Mouse (Mus musculus) hindbrain, embryonic 13.5 days (tissue): ENCODE results near the gene E430018J23Rik. TPM values are rescaled to one million over a fixed set of nuclear protein-coding genes. Genes with fewer than 3 reads are reported as not detected.
"Not testable (repeated sequence)": the region's sequence is repeated elsewhere in the genome, so short reads cannot be mapped to it uniquely, and the experiment has no call there.

Experiments used
- ATAC-seq: fragments of 200-750 bp; cut with Nextera tagmentation; 2 replicates; pipeline ENCODE4 v1.8.0; 2017; ENCODE audit warnings: moderate TSS enrichment; ENCODE audit not compliant: low FRiP score
- H3K27ac ChIP-seq: fragments of 300-500 bp; sonication (generic); 2 replicates; pipeline ENCODE4 v1.5.1; 2015; ENCODE audit warnings: inconsistent platforms, mild to moderate bottlenecking, moderate library complexity
- H3K27me3 ChIP-seq: fragments of 300-500 bp; sonication (generic); 2 replicates; pipeline ENCODE4 v1.6.1; 2015; ENCODE audit warnings: mild to moderate bottlenecking, inconsistent platforms
- H3K36me3 ChIP-seq: fragments of 300-500 bp; sonication (generic); 2 replicates; pipeline ENCODE4 v1.6.1; 2015; ENCODE audit warnings: mild to moderate bottlenecking, inconsistent platforms
- H3K4me1 ChIP-seq: fragments of 300-500 bp; sonication (generic); replicated peaks from 2 replicates; pipeline ENCODE4 v1.6.1; 2015; ENCODE audit warnings: inconsistent platforms
- H3K4me2 ChIP-seq: fragments of 300-500 bp; sonication (generic); 2 replicates; pipeline ENCODE4 v1.6.1; 2015; ENCODE audit warnings: inconsistent platforms, mild to moderate bottlenecking, moderate library complexity
- H3K4me3 ChIP-seq: fragments of 300-500 bp; sonication (generic); 2 replicates; pipeline ENCODE4 v1.5.1; 2015; ENCODE audit warnings: mild to moderate bottlenecking, inconsistent platforms
- H3K9ac ChIP-seq: fragments of 300-500 bp; sonication (generic); 2 replicates; pipeline ENCODE4 v1.6.1; 2015; ENCODE audit warnings: mild to moderate bottlenecking, inconsistent platforms
- H3K9me3 ChIP-seq: fragments of 300-500 bp; sonication (generic); 2 replicates; pipeline ENCODE4 v1.6.1; 2016; ENCODE audit warnings: inconsistent platforms
- WGBS: fragments of 180-500 bp; shearing (Covaris S2); methylation state at CpG from one replicate; pipeline ENCODE4 v1.1.7; 2015; 5-methylcytosine and 5-hydroxymethylcytosine counted together
- polyA plus RNA-seq: library from polyadenylated mRNA; unstranded; fragments of >200 nt; fragmentation: Nextera tagmentation; extraction: Ambion mirVana; gene quantifications from 2 replicates; pipeline ENCODE4 v1.2.1, GENCODE M21; 2015

The E430018J23Rik gene
- polyA plus RNA-seq, 1 experiment from 2014 or later = 7.7 TPM

GRCm38 (mm10) chr7:127371870-127372269 is 21.6 kb downstream of the E430018J23Rik start:
- H3K27me3 ChIP-seq, H3K9ac ChIP-seq, H3K4me2 ChIP-seq, H3K4me1 ChIP-seq, H3K27ac ChIP-seq, H3K4me3 ChIP-seq, ATAC-seq, H3K9me3 ChIP-seq: not testable (repeated sequence)
- WGBS = 83% methylated on average over 3 of the region's 3 CpGs
- peaks cover 18% of the 10 kb centered on the region for H3K36me3 ChIP-seq

- 89% methylated on average over 2 of the region's 2 CpGs for WGBS
- ATAC-seq = no peak
- Histone ChIP-seq H3K27me3 (0 out of 2 replicates have a peak, but pooled peaks cover under 1% of the 10 kb centered on the region), H3K36me3 (peaks cover 18% of the 10 kb centered on the region), H3K4me3 (no peak overlapping the region), H3K4me1 (peaks cover 6% of the 10 kb centered on the region), H3K9me3 (no peaks in the 10 kb centered on the region), H3K4me2 (no peak overlapping the region), H3K9ac (no peak overlapping the region), H3K27ac (no peak overlapping the region)
Measured at GRCm38 (mm10) chr7:127371213-127371612, 22.2 kb downstream of the E430018J23Rik start.

GRCm38 (mm10) chr7:127366249-127366648 is 27.2 kb downstream of the E430018J23Rik start:
- no peak for ATAC-seq
- Histone ChIP-seq H3K9me3 (no peaks in the 10 kb centered on the region), H3K4me2 (no peak overlapping the region), H3K9ac (no peak overlapping the region), H3K27ac (no peak overlapping the region), H3K27me3 (peaks cover 23% of the 10 kb centered on the region), H3K4me3 (no peak overlapping the region), H3K4me1 (peaks cover 10% of the 10 kb centered on the region), H3K36me3 (0 out of 2 replicates have a peak, but pooled peaks cover 2% of the 10 kb centered on the region)
- WGBS = 91% methylated on average over 3 of the region's 3 CpGs

GRCm38 (mm10) chr7:127364166-127364565 is 29.3 kb downstream of the E430018J23Rik start:
- ATAC-seq = no peak
- 55% methylated on average over 4 of the region's 4 CpGs for WGBS

GRCm38 (mm10) chr7:127363475-127363921 is 29.9 kb downstream of the E430018J23Rik start:
- Histone ChIP-seq H3K9ac (peak overlapping the region; percentile 73), H3K9me3 (no peaks in the 10 kb centered on the region), H3K27me3 (peaks cover 35% of the 10 kb centered on the region), H3K4me3 (peak overlapping the region; percentile 42), H3K27ac (peak overlapping the region; percentile 4; the same call in 1 of the 2 replicates), H3K4me1 (peaks cover 10% of the 10 kb centered on the region), H3K4me2 (peak overlapping the region; percentile 76), H3K36me3 (no peaks in the 10 kb centered on the region)
- ATAC-seq = 0 out of 2 replicates have a peak, but pooled peaks have one; percentile 46
- under 1% methylated on average over 24 of the region's 24 CpGs for WGBS

More at GRCm38 (mm10) chr7:127364166-127364565, 29.3 kb downstream of the E430018J23Rik start:
- Histone ChIP-seq H3K4me2 (peak overlapping the region; percentile 76), H3K9me3 (no peaks in the 10 kb centered on the region), H3K4me1 (peaks cover 10% of the 10 kb centered on the region), H3K27ac (no peak overlapping the region; the same call in 1 of the 2 replicates), H3K27me3 (peaks cover 35% of the 10 kb centered on the region), H3K4me3 (peak overlapping the region; percentile 42), H3K9ac (peak overlapping the region; percentile 73; the same call in 1 of the 2 replicates), H3K36me3 (no peaks in the 10 kb centered on the region)

DNA sequence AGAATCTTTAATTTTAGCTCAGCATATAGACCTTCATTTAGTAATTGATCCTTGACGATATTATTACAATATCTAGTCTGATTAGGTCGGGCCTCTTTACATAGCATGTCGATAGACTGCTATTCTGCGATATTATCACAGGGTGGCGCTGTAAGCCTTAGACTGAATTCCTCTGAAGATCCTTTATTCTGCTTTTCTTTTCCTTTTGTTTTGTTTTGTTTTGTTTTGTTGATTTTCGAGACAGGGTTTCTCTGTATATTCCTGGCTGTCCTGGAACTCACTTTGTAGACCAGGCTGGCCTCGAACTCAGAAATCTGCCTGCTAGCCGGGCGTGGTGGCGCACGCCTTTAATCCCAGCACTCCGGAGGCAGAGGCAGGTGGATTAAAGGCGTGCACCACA is 31.0 kb downstream of the E430018J23Rik start:
- ATAC-seq, H3K4me3 ChIP-seq, H3K27ac ChIP-seq, H3K9ac ChIP-seq, H3K9me3 ChIP-seq, H3K36me3 ChIP-seq: not testable (repeated sequence)
- Histone ChIP-seq H3K4me1 (peaks cover 10% of the 10 kb centered on the region), H3K4me2 (peak overlapping the region; percentile 34), H3K27me3 (peaks cover 35% of the 10 kb centered on the region)
- 14% methylated on average over 13 of the region's 13 CpGs for WGBS

DNA sequence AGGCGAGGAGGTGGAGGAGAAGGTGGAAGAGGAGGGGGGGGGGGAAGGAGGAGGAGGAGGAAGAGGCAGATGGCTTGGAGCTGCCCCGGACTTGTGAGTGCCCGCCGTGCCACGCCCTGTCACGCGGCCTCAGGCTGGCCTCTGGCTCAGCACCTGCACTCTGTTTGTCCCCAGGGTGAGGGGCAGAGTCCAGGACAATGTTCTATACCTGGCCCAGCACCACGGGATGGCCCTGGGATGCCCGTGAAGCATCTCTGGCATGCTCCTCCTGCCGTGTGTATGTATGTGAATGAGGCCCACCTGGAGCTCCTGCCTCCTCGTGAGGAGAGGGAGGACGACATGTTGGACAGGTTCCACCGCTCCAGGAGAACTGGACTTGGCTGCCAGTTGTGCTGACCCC is 32.0 kb downstream of the E430018J23Rik start:
- Histone ChIP-seq H3K9ac (peak overlapping the region; percentile 24; the same call in 1 of the 2 replicates), H3K4me3 (no peak overlapping the region), H3K4me2 (no peak overlapping the region), H3K36me3 (no peaks in the 10 kb centered on the region), H3K9me3 (no peaks in the 10 kb centered on the region), H3K4me1 (peaks cover 10% of the 10 kb centered on the region), H3K27ac (no peak overlapping the region), H3K27me3 (peaks cover 40% of the 10 kb centered on the region)
- WGBS = 57% methylated on average over 12 of the region's 13 CpGs
- no peak for ATAC-seq

- Histone ChIP-seq H3K27ac (no peak overlapping the region), H3K4me1 (peaks cover 10% of the 10 kb centered on the region), H3K9me3 (no peaks in the 10 kb centered on the region), H3K4me3 (no peak overlapping the region), H3K4me2 (no peak overlapping the region), H3K9ac (no peak overlapping the region), H3K36me3 (no peaks in the 10 kb centered on the region), H3K27me3 (peaks cover 36% of the 10 kb centered on the region)
- ATAC-seq = no peak
- 83% methylated on average over 4 of the region's 4 CpGs for WGBS
Measured at GRCm38 (mm10) chr7:127360265-127360664, 33.2 kb downstream of the E430018J23Rik start.

GRCm38 (mm10) chr7:127358472-127358871 is 35.0 kb downstream of the E430018J23Rik start:
- 77% methylated on average over 4 of the region's 4 CpGs for WGBS
- H3K27ac ChIP-seq = no peak overlapping the region
- no peaks in the 10 kb centered on the region for H3K9me3 ChIP-seq
- no peak overlapping the region for H3K9ac ChIP-seq
- peaks cover 29% of the 10 kb centered on the region for H3K27me3 ChIP-seq
- peaks cover 3% of the 10 kb centered on the region for H3K4me1 ChIP-seq
- ATAC-seq = no peak
- H3K4me2 ChIP-seq = no peak overlapping the region
- no peaks in the 10 kb centered on the region for H3K36me3 ChIP-seq
- H3K4me3 ChIP-seq = no peak overlapping the region

- Histone ChIP-seq H3K9ac (no peak overlapping the region), H3K4me2 (no peak overlapping the region), H3K27me3 (peaks cover 29% of the 10 kb centered on the region), H3K36me3 (no peaks in the 10 kb centered on the region), H3K4me1 (no peaks in the 10 kb centered on the region), H3K4me3 (no peak overlapping the region), H3K9me3 (no peaks in the 10 kb centered on the region), H3K27ac (no peak overlapping the region)
- no peak for ATAC-seq
- 67% methylated on average over 2 of the region's 2 CpGs for WGBS
Measured at GRCm38 (mm10) chr7:127357871-127358270, 35.6 kb downstream of the E430018J23Rik start.

- 64% methylated on average over 3 of the region's 3 CpGs for WGBS
- Histone ChIP-seq H3K36me3 (no peaks in the 10 kb centered on the region), H3K27me3 (peaks cover 22% of the 10 kb centered on the region; the same call in 1 of the 2 replicates), H3K4me1 (no peaks in the 10 kb centered on the region), H3K9ac (no peak overlapping the region), H3K9me3 (no peaks in the 10 kb centered on the region), H3K4me2 (no peak overlapping the region), H3K27ac (no peak overlapping the region), H3K4me3 (no peak overlapping the region)
- ATAC-seq = no peak
Measured at GRCm38 (mm10) chr7:127355796-127356195, 37.6 kb downstream of the E430018J23Rik start.

GRCm38 (mm10) chr7:127351230-127352004 is 42.0 kb downstream of the E430018J23Rik start:
- peaks cover 12% of the 10 kb centered on the region for H3K4me1 ChIP-seq
- no peaks in the 10 kb centered on the region for H3K36me3 ChIP-seq
- no peak overlapping the region for H3K9ac ChIP-seq
- H3K4me2 ChIP-seq = no peak overlapping the region
- 0 out of 2 replicates have a peak, but pooled peaks cover 6% of the 10 kb centered on the region for H3K27me3 ChIP-seq
- ATAC-seq = no peak
- WGBS = 91% methylated on average over 5 of the region's 5 CpGs
- H3K4me3 ChIP-seq = no peak overlapping the region
- H3K9me3 ChIP-seq = no peaks in the 10 kb centered on the region
- no peak overlapping the region for H3K27ac ChIP-seq
